Mouse (Mus musculus) heart, adult 2 months (tissue): ENCODE results near the gene Wdr25. TPM values are rescaled to one million over a fixed set of nuclear protein-coding genes. Genes with fewer than 3 reads are reported as not detected.
A peak's percentile ranks its signal among the peaks of the same experiment; 100 is the strongest.

ENCODE experiments used
- DNase-seq, 2 experiments: peaks; one replicate each; pipeline ENCODE4 v3.0.0; 2021
- H3K27ac ChIP-seq: fragments of 200-600 bp; 2 replicates; pipeline ENCODE4 v1.8.1; 2022
- H3K27me3 ChIP-seq: fragments of 200-500 bp; 2 replicates; pipeline ENCODE4 v1.6.1; 2012; ENCODE audit warnings: mild to moderate bottlenecking, low read length, inconsistent platforms, mixed read lengths; ENCODE audit not compliant: control insufficient read depth, insufficient read depth
- H3K36me3 ChIP-seq: fragments of 200-500 bp; 2 replicates; pipeline ENCODE4 v1.6.1; 2012; ENCODE audit warnings: low read length, inconsistent platforms; ENCODE audit not compliant: control insufficient read depth, insufficient read depth
- H3K4me1 ChIP-seq: fragments of 200-500 bp; 2 replicates; pipeline ENCODE4 v1.6.1; 2011; ENCODE audit warnings: low read length; ENCODE audit not compliant: control insufficient read depth, insufficient read depth
- H3K4me3 ChIP-seq: fragments of 200-600 bp; 2 replicates; pipeline ENCODE4 v1.8.1; 2022
- H3K79me2 ChIP-seq: fragments of 200-500 bp; replicated peaks from 2 replicates; pipeline ENCODE4 v1.6.1; 2012; ENCODE audit warnings: mild to moderate bottlenecking, inconsistent platforms, low read length, moderate library complexity, mixed read lengths; ENCODE audit not compliant: control insufficient read depth, insufficient read depth
- H3K9ac ChIP-seq: fragments of 200-500 bp; 2 replicates; pipeline ENCODE4 v1.6.1; 2012; ENCODE audit warnings: low read depth, mild to moderate bottlenecking, control low read depth, inconsistent platforms, low read length, mixed read lengths
- CTCF ChIP-seq: fragments of 200-600 bp; IDR thresholded peaks from 2 replicates; pipeline ENCODE4 v1.8.1; 2022; ENCODE audit warnings: antibody characterized with exemption, mild to moderate bottlenecking, moderate library complexity
- EP300 ChIP-seq: fragments of 200-500 bp; IDR thresholded peaks from 2 replicates; pipeline ENCODE4 v1.6.1; 2011; ENCODE audit warnings: low read depth, low read length, control low read depth; ENCODE audit not compliant: insufficient read depth
- POLR2A ChIP-seq: fragments of 200-500 bp; IDR thresholded peaks from 2 replicates; pipeline ENCODE4 v1.6.1; 2011; ENCODE audit warnings: mild to moderate bottlenecking, low read depth, low read length, control low read depth; ENCODE audit not compliant: insufficient read depth
- WGBS: fragments of 180-500 bp; shearing (Covaris S2); methylation state at CpG from one replicate; pipeline ENCODE4 v1.1.7; 2018; 5-methylcytosine and 5-hydroxymethylcytosine counted together
- intact Hi-C: fragments of 180-260 bp; cut with DNase I; formaldehyde crosslinking; loops from one replicate; pipeline ENCODE4 v1.15.1; 2025
- polyA plus RNA-seq: library from polyadenylated mRNA; depleted of rRNA; stranded (reverse); fragments of >200 nt; gene quantifications from 2 replicates; pipeline ENCODE4 v1.2.3, GENCODE M21; 2012
- total RNA-seq, 2 experiments: library from RNA; stranded (reverse); gene quantifications; 2 replicates each; pipeline ENCODE4 v1.2.3; 2021

Gene Wdr25
- total and polyA plus RNA-seq, 3 experiments, result 3.5 to 9.5 (median 4.9) TPM

DNA sequence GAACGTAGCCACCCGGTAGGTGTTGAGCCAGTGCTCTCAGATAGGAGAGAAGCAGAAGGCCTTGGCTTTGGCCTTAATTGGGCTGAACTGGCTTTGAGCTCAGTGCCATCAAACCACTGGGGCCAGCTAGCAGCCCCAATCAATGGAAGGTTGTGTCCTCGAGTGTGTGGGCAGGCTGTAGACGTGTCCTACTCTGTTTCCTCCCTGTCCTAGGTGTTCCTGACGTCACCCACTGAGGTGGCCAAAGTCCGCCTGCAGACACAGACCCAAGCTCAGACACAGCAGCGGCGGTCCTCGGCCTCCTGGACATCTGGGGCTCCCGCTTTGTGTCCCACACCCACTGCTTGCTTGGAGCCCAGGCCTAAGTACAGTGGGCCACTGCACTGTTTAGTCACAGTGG is 38.4 kb upstream of the Wdr25 start:
- Histone ChIP-seq H3K79me2 (no peaks in the 10 kb centered on the region), H3K27me3 (no peaks in the 10 kb centered on the region), H3K4me1 (peaks cover 2% of the 10 kb centered on the region; the same call in 1 of the 2 replicates), H3K36me3 (no peaks in the 10 kb centered on the region), H3K27ac (no peak overlapping the region), H3K4me3 (no peak overlapping the region), H3K9ac (no peak overlapping the region)
- WGBS, result 87% methylated on average over 10 of the region's 10 CpGs
- no peak for TF ChIP-seq CTCF
- TF ChIP-seq POLR2A, result no peak
- no peak for TF ChIP-seq EP300
- intact Hi-C loops, result no loop called here
- no peak for DNase-seq

DNA sequence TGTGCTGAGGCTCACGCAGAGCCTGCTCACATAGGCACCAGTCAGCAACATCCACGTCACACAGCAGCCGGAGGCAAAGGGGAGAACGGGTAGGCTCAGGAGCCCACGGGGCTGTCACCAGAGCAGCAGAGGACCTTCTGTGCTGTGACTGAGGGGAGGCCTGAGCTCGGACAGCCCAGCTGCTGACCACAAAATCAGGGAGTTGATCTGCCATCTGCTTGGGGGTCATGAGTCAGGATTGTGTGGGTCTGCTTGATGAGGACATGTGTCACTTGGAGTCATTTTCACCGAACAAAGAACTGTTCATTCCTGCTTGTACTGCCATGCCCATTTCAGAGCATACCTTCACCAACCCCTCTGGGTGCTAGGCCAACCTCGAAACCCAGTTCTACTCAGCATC is 37.2 kb upstream of the Wdr25 start:
- intact Hi-C loops, result no loop called here
- H3K79me2 ChIP-seq, result no peaks in the 10 kb centered on the region
- no peak overlapping the region for H3K9ac ChIP-seq
- H3K4me3 ChIP-seq, result no peak overlapping the region
- 84% methylated on average over 8 of the region's 8 CpGs for WGBS
- H3K36me3 ChIP-seq, result no peaks in the 10 kb centered on the region
- no peaks in the 10 kb centered on the region for H3K27me3 ChIP-seq
- no peak for DNase-seq
- no peak for TF ChIP-seq EP300
- no peak for TF ChIP-seq POLR2A
- TF ChIP-seq CTCF, result no peak
- H3K4me1 ChIP-seq, result no peaks in the 10 kb centered on the region; the same call in 1 of the 2 replicates
- H3K27ac ChIP-seq, result no peak overlapping the region

DNA sequence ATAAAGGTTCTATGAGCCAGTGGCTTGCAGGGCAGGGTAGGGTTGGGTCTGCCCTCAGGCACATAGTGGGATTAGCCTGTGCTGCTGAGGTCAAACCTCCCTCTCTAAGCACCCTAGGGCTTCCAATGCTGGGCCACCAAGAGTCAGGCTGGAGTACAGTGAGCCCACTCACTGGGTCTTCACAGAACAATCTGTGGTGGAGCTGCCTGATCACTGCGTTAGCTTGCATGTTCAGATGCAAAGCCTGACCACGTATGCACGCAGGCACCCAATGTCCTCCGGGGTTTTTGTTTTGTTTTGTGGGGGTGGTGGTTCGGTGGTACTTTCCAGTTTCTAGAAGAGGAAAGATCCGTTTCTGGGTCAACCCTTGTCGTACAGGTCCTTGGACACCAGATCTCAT is 36.3 kb upstream of the Wdr25 start:
- H3K9ac ChIP-seq, result no peak overlapping the region
- H3K79me2 ChIP-seq, result no peaks in the 10 kb centered on the region
- no peaks in the 10 kb centered on the region for H3K36me3 ChIP-seq
- no peak for DNase-seq
- TF ChIP-seq CTCF (no peak), POLR2A (no peak), EP300 (no peak)
- intact Hi-C loops, result no loop called here
- WGBS, result 78% methylated on average over 7 of the region's 7 CpGs
- no peaks in the 10 kb centered on the region for H3K4me1 ChIP-seq
- H3K4me3 ChIP-seq, result no peak overlapping the region
- no peaks in the 10 kb centered on the region for H3K27me3 ChIP-seq
- H3K27ac ChIP-seq, result no peak overlapping the region

DNA sequence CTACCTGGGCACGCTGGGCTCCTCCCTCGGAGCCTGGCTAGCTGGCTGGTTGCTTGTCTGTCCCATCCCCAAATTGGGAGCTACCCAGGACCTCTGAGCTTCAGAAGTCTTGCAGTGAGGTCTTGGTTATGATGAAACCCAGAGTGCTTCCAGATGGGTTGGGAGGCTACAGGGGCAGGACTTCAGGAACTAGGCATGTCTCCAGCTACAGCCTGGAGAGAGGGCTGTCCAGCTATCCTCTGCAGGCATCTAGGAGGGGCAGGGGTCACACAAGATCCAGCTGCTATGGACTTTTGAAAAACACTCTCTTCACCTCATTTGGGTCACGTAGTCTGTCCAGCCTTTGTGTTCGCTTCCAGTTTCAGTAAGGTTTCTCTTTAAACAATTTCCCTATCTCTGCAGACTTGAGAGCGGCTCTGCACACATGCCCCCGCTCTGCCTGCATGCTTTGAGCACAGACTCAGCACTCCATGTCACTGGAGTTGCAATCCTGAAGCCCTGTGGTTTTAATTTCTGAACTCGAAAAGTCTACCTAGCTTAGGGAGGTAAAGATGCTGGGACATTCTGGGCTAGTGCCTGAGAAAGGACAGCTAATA is 35.7 kb upstream of the Wdr25 start:
- Histone ChIP-seq H3K4me1 (no peaks in the 10 kb centered on the region), H3K27me3 (no peaks in the 10 kb centered on the region), H3K27ac (no peak overlapping the region), H3K36me3 (no peaks in the 10 kb centered on the region), H3K4me3 (no peak overlapping the region), H3K9ac (no peak overlapping the region), H3K79me2 (no peaks in the 10 kb centered on the region)
- 73% methylated on average over 7 of the region's 7 CpGs for WGBS
- peak; percentile 44 to 47 for DNase-seq
- no peak for TF ChIP-seq EP300
- no peak for TF ChIP-seq CTCF
- TF ChIP-seq POLR2A, result no peak
- intact Hi-C loops, result no loop called here

DNA sequence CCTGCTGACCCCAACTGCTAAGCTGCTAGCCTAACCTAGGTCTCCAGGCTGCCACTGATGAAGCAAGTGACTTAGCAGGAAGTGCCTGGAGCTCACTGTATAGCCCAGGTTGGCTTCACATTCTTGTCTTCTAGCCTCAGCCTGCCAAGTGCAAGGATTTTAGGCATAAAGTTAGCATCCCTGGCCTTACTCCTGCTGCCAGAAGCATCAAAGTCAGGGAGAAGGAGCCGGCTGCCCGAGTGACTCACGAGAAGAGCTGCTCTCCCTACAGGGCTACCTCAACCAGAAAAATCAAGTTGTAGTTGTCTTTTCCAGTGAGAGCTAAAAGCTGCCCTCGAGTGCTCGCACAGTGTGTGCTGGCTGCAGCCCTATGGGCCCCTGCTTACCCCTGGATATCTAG is 34.9 kb upstream of the Wdr25 start:
- Histone ChIP-seq H3K4me1 (no peaks in the 10 kb centered on the region), H3K79me2 (no peaks in the 10 kb centered on the region), H3K27me3 (no peaks in the 10 kb centered on the region), H3K36me3 (no peaks in the 10 kb centered on the region), H3K27ac (no peak overlapping the region), H3K9ac (no peak overlapping the region), H3K4me3 (no peak overlapping the region)
- no peak for TF ChIP-seq CTCF
- TF ChIP-seq EP300, result no peak
- no peak for TF ChIP-seq POLR2A
- no peak for DNase-seq
- intact Hi-C loops, result no loop called here
- 78% methylated on average over 5 of the region's 5 CpGs for WGBS

DNA sequence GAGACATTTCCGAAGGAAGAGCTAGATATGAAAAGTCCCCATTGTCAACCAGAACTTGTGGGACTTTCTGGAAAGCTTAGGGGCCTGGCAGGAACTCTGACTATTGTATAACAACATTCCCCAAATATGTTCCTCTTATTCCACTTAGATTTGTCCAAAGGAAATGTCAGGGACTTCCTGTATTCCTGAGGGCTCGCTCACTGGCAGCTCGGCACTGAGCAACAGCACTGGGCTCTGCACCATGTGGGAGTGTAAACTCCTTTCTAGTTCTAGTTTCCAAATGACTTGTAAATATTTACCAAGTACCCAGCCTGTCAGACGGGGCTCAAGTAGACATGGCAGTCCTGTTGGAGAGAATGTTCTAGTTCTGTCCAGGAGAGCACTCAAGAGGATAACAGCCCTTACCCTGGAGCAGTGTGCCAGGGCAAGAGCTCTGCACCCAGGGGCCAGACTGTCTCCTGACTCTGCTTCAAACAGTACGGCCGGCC is 28.4 kb upstream of the Wdr25 start:
- TF ChIP-seq CTCF (no peak), POLR2A (no peak), EP300 (no peak)
- H3K4me1 ChIP-seq, result peaks cover 7% of the 10 kb centered on the region
- intact Hi-C loops, result no loop called here
- no peak overlapping the region for H3K4me3 ChIP-seq
- WGBS, result 49% methylated on average over 6 of the region's 6 CpGs
- H3K27me3 ChIP-seq, result no peaks in the 10 kb centered on the region
- no peaks in the 10 kb centered on the region for H3K79me2 ChIP-seq
- peak in 1 of 2 experiments; percentile 16 for DNase-seq
- no peak overlapping the region for H3K9ac ChIP-seq
- H3K27ac ChIP-seq, result peak overlapping the region; percentile 68
- no peaks in the 10 kb centered on the region for H3K36me3 ChIP-seq
